Mouse (Mus musculus): Measurements from ENCODE around the gene Ear6.
"Not testable (repeated sequence)": the region's sequence is repeated elsewhere in the genome, so short reads cannot be mapped to it uniquely, and the experiment has no call there.

Ear6 gene

GRCm38 (mm10) chr14:51853399-51853798 is at the start of gene Ear6:
TSS of gene Ear6 (plus strand) at chr14:51853699.
- in situ Hi-C loops (cut with MboI), result no loop called here

- in situ Hi-C loops (cut with MboI), result no loop called here
These were observed 26.9 kb upstream of the Ear6 start for GRCm38 (mm10) chr14:51826625-51827024.

GRCm38 (mm10) chr14:51827842-51828241 is 25.7 kb upstream of the Ear6 start:
- in situ Hi-C loops (cut with MboI), result not testable (repeated sequence)

- in situ Hi-C loops (cut with MboI), result no loop called here
These were observed 24.3 kb upstream of the Ear6 start for GRCm38 (mm10) chr14:51829188-51829587.

GRCm38 (mm10) chr14:51838480-51838879 is 15.0 kb upstream of the Ear6 start:
- in situ Hi-C loops (cut with MboI), result not testable (repeated sequence)

GRCm38 (mm10) chr14:51842250-51842649 is 11.2 kb upstream of the Ear6 start:
- in situ Hi-C loops (cut with MboI), result no loop called here

- in situ Hi-C loops (cut with MboI), result no loop called here
These were observed 10.7 kb upstream of the Ear6 start for GRCm38 (mm10) chr14:51842781-51843180.

GRCm38 (mm10) chr14:51843882-51844281 is 9.6 kb upstream of the Ear6 start:
- in situ Hi-C loops (cut with MboI), result no loop called here

GRCm38 (mm10) chr14:51846566-51846965 is 6.9 kb upstream of the Ear6 start:
- in situ Hi-C loops (cut with MboI), result no loop called here

GRCm38 (mm10) chr14:51851006-51851405 is 2.5 kb upstream of the Ear6 start:
- in situ Hi-C loops (cut with MboI), result not testable (repeated sequence)

GRCm38 (mm10) chr14:51855280-51855679 is 1.8 kb downstream of the Ear6 start:
- in situ Hi-C loops (cut with MboI), result not testable (repeated sequence)

GRCm38 (mm10) chr14:51863603-51864002 is 10.1 kb downstream of the Ear6 start:
- in situ Hi-C loops (cut with MboI), result not testable (repeated sequence)

- in situ Hi-C loops (cut with MboI), result no loop called here
These were observed 17.3 kb downstream of the Ear6 start for GRCm38 (mm10) chr14:51870756-51871155.

GRCm38 (mm10) chr14:51871741-51872140 is 18.2 kb downstream of the Ear6 start:
- in situ Hi-C loops (cut with MboI), result no loop called here

GRCm38 (mm10) chr14:51877517-51877916 is 24.0 kb downstream of the Ear6 start:
- in situ Hi-C loops (cut with MboI), result loop anchor here (25.0 kb wide), 1 partner anchor 435 kb away; the partner anchor contains the start of gene Mettl3

- in situ Hi-C loops (cut with MboI), result loop anchor here (25.0 kb wide), 1 partner anchor 429 kb away; the partner anchor contains the start of gene Mettl3
These were observed 30.1 kb downstream of the Ear6 start for GRCm38 (mm10) chr14:51883527-51884030.

- in situ Hi-C loops (cut with MboI), result loop anchor here (25.0 kb wide), 1 partner anchor 428 kb away; the partner anchor contains the start of gene Mettl3
These were observed 30.6 kb downstream of the Ear6 start for GRCm38 (mm10) chr14:51884031-51884544.

GRCm38 (mm10) chr14:51884598-51885331 is 31.3 kb downstream of the Ear6 start, which contains the start of gene Mettl17:
TSS of gene Mettl17 (plus strand) at chr14:51884842.
- in situ Hi-C loops (cut with MboI), result loop anchor here (25.0 kb wide), 1 partner anchor 428 kb away; the partner anchor contains the start of gene Mettl3

- in situ Hi-C loops (cut with MboI), result loop anchor here (25.0 kb wide), 1 partner anchor 426 kb away; the partner anchor contains the start of gene Mettl3
These were observed 32.6 kb downstream of the Ear6 start for GRCm38 (mm10) chr14:51886051-51886450.

- in situ Hi-C loops (cut with MboI), result loop anchor here (25.0 kb wide), 1 partner anchor 422 kb away; the partner anchor contains the start of gene Mettl3
These were observed 36.3 kb downstream of the Ear6 start for GRCm38 (mm10) chr14:51889833-51890232.

- in situ Hi-C loops (cut with MboI), result loop anchor here (25.0 kb wide), 1 partner anchor 420 kb away; the partner anchor contains the start of gene Mettl3
These were observed 38.9 kb downstream of the Ear6 start, which contains the start of gene Slc39a2 for GRCm38 (mm10) chr14:51892191-51892939. TSS of gene Slc39a2 (plus strand) at chr14:51892889.

Data from mature B cell (primary cell).